Mouse (Mus musculus) myocyte (in vitro differentiated cells): ENCODE measurements around the gene Rpl9-ps6. TPM values are rescaled to one million over a fixed set of nuclear protein-coding genes. Genes with fewer than 3 reads are reported as not detected.
"Not testable (repeated sequence)": the region's sequence is repeated elsewhere in the genome, so short reads cannot be mapped to it uniquely, and the experiment has no call there.

Experiments
- H3K27me3 ChIP-seq: one replicate; pipeline ENCODE4 v1.6.1; 2011; ENCODE audit not compliant: control insufficient read depth, insufficient read depth, insufficient read length
- H3K36me3 ChIP-seq: one replicate; pipeline ENCODE4 v1.6.1; 2011; ENCODE audit not compliant: control insufficient read depth, insufficient read depth
- H3K4me2 ChIP-seq: one replicate; pipeline ENCODE4 v1.6.1; 2011; ENCODE audit warnings: low read depth, control low read depth
- H3K4me3 ChIP-seq: one replicate; pipeline ENCODE4 v1.5.1; 2011; ENCODE audit warnings: mild to moderate bottlenecking, control low read depth, moderate library complexity
- H3K79me2 ChIP-seq: one replicate; pipeline ENCODE4 v1.6.1; 2011; ENCODE audit not compliant: control insufficient read depth, insufficient read depth
- H3ac ChIP-seq: one replicate; pipeline ENCODE4 v1.6.1; 2011; ENCODE audit not compliant: control insufficient read depth, insufficient read length
- CEBPB ChIP-seq: IDR thresholded peaks from 2 replicates; pipeline ENCODE4 v1.6.1; 2011; ENCODE audit warnings: mild to moderate bottlenecking, moderate library complexity; ENCODE audit not compliant: poor library complexity, insufficient read depth, severe bottlenecking
- E2F4 ChIP-seq: IDR thresholded peaks from one replicate; pipeline ENCODE4 v1.6.1; 2011; ENCODE audit warnings: mild to moderate bottlenecking, control low read depth, moderate library complexity; ENCODE audit not compliant: insufficient read depth
- MAX ChIP-seq: IDR thresholded peaks from one replicate; pipeline ENCODE4 v1.6.1; 2011; ENCODE audit warnings: low read depth, mild to moderate bottlenecking, control low read depth
- MYOD1 ChIP-seq, 3 experiments: IDR thresholded peaks; one replicate each; pipeline ENCODE4 v1.6.1; 2011; ENCODE audit warnings: control low read depth in 2 of 3, low read depth in 2 of 3, mild to moderate bottlenecking in 2 of 3, moderate library complexity in 1 of 3; ENCODE audit not compliant: insufficient read length in 2 of 3, control insufficient read depth in 1 of 3
- MYOG ChIP-seq, 3 experiments: IDR thresholded peaks; one replicate each; pipeline ENCODE4 v1.6.1; 2011; ENCODE audit warnings: control low read depth in 2 of 3, low read depth in 2 of 3, mild to moderate bottlenecking in 2 of 3; ENCODE audit not compliant: insufficient read length in 2 of 3, control insufficient read depth in 1 of 3, insufficient read depth in 1 of 3
- POLR2A ChIP-seq: IDR thresholded peaks from one replicate; pipeline ENCODE4 v1.6.1; 2011; ENCODE audit warnings: low read depth, mild to moderate bottlenecking, control low read depth, moderate library complexity; ENCODE audit not compliant: insufficient read length
- POLR2AphosphoS2 ChIP-seq: IDR thresholded peaks from one replicate; pipeline ENCODE4 v1.6.1; 2011; ENCODE audit warnings: low read depth, control low read depth; ENCODE audit not compliant: insufficient read length
- REST ChIP-seq: IDR thresholded peaks from one replicate; pipeline ENCODE4 v1.6.1; 2011; ENCODE audit warnings: mild to moderate bottlenecking, control low read depth, moderate library complexity; ENCODE audit not compliant: insufficient read depth, insufficient read length
- SRF ChIP-seq: IDR thresholded peaks from one replicate; pipeline ENCODE4 v1.6.1; 2011; ENCODE audit warnings: low read depth; ENCODE audit not compliant: control insufficient read depth, insufficient read length
- TCF12 ChIP-seq: IDR thresholded peaks from one replicate; pipeline ENCODE4 v1.6.1; 2011; ENCODE audit warnings: mild to moderate bottlenecking, control low read depth; ENCODE audit not compliant: poor library complexity, insufficient read depth, severe bottlenecking
- TCF3 ChIP-seq: IDR thresholded peaks from one replicate; pipeline ENCODE4 v1.6.1; 2011; ENCODE audit warnings: low read depth, control low read depth; ENCODE audit not compliant: insufficient read length
- USF1 ChIP-seq: IDR thresholded peaks from one replicate; pipeline ENCODE4 v1.6.1; 2011; ENCODE audit warnings: low read depth, mild to moderate bottlenecking, control low read depth, moderate library complexity
- polyA plus RNA-seq: library from polyadenylated mRNA; unstranded; fragments of >200 nt; fragmentation: generic; extraction: Trizol; gene quantifications from one replicate; pipeline ENCODE4 v1.2.1, GENCODE M21; 2012; ENCODE audit warnings: missing spikeins

Gene Rpl9-ps6
- polyA plus RNA-seq, 1 experiment, result 91.2 TPM

GRCm38 (mm10) chr19:32490976-32491375 lies 24.6 kb upstream of the Rpl9-ps6 start:
- no peak overlapping the region for H3K4me2 ChIP-seq
- no peak for TF ChIP-seq TCF3
- no peak for TF ChIP-seq CEBPB
- no peak for TF ChIP-seq MYOG (IDR thresholded peaks at IDR 0.05; ENCODE audit: control insufficient read depth in 1 of 3, insufficient read depth in 1 of 3, insufficient read length in 2 of 3, low read depth in 2 of 3)
- no peak for TF ChIP-seq MAX
- no peak for TF ChIP-seq SRF
- no peak for TF ChIP-seq MYOD1 (IDR thresholded peaks at IDR 0.05; ENCODE audit: control insufficient read depth in 1 of 3, insufficient read length in 2 of 3, low read depth in 2 of 3)
- peaks cover 14% of the 10 kb centered on the region for H3K36me3 ChIP-seq
- H3K27me3 ChIP-seq, result no peaks in the 10 kb centered on the region
- no peak overlapping the region for H3ac ChIP-seq
- H3K4me3 ChIP-seq, result no peak overlapping the region
- peaks cover 20% of the 10 kb centered on the region for H3K79me2 ChIP-seq

- H3K36me3 ChIP-seq, result peaks cover 14% of the 10 kb centered on the region
- TF ChIP-seq MAX (no peak), REST (no peak), SRF (no peak), TCF12 (no peak), CEBPB (no peak), MYOD1 (IDR thresholded peaks at IDR 0.05; ENCODE audit: control insufficient read depth in 1 of 3, insufficient read length in 2 of 3, low read depth in 2 of 3) (no peak), USF1 (no peak), TCF3 (no peak), POLR2A (no peak), MYOG (IDR thresholded peaks at IDR 0.05; ENCODE audit: control insufficient read depth in 1 of 3, insufficient read depth in 1 of 3, insufficient read length in 2 of 3, low read depth in 2 of 3) (no peak), POLR2AphosphoS2 (no peak)
- no peak overlapping the region for H3K4me2 ChIP-seq
- no peak overlapping the region for H3K4me3 ChIP-seq
- H3ac ChIP-seq, result no peak overlapping the region
- no peaks in the 10 kb centered on the region for H3K27me3 ChIP-seq
- H3K79me2 ChIP-seq, result peaks cover 20% of the 10 kb centered on the region
Observed at GRCm38 (mm10) chr19:32489166-32489895, 23.0 kb upstream of the Rpl9-ps6 start.

DNA sequence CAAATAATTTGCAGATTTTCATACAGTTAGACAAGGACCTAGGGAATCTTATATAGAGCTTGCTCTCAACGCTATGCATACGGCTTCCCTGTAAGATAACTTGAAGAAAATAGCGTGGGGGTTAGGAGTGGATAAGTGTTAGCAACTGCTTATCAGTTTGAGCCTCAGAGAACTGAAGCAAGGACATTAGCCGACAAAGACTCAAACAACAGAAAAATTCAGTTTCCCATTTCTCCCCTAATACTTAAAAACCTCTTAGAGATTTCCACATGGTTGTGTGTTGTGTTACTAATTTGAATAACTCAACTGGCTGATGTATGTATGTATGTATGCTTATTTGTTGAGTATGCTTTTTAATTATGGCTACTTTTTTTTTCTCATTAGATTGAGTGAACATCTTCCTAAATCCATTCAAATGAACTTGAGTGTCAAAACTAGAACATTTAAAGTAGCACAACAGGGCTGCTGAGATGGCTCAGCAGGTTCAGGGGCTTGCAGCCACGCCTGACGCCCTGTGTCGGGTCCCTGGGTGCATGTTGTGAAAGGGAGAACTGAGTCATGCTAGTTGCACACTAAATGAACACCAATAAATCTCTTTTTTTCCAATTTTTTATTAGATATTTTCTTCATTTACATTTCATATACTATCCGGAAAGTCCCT lies 21.3 kb upstream of the Rpl9-ps6 start:
- peak overlapping the region; percentile 99 for H3K4me2 ChIP-seq
- peaks cover 10% of the 10 kb centered on the region for H3K36me3 ChIP-seq
- H3K4me3 ChIP-seq, result no peak overlapping the region

GRCm38 (mm10) chr19:32486106-32486724 lies 19.8 kb upstream of the Rpl9-ps6 start:
- peak overlapping the region; percentile 99 for H3K4me2 ChIP-seq
- H3K79me2 ChIP-seq, result peaks cover 20% of the 10 kb centered on the region
- H3K4me3 ChIP-seq, result peak overlapping the region; percentile 54
- H3K27me3 ChIP-seq, H3K36me3 ChIP-seq: not testable (repeated sequence)
- TF ChIP-seq MYOG (IDR thresholded peaks at IDR 0.05; ENCODE audit: control insufficient read depth in 1 of 3, insufficient read depth in 1 of 3, insufficient read length in 2 of 3, low read depth in 2 of 3) (peak in 1 of 3 experiments; percentile 44), MYOD1 (IDR thresholded peaks at IDR 0.05; ENCODE audit: control insufficient read depth in 1 of 3, insufficient read length in 2 of 3, low read depth in 2 of 3) (peak in 2 of 3 experiments; percentile 4 to 29), POLR2A (peak; percentile 35)
- peak overlapping the region; percentile 90 for H3ac ChIP-seq

More for the DNA sequence above, 21.3 kb upstream of the Rpl9-ps6 start:
- Histone ChIP-seq H3K79me2 (peaks cover 20% of the 10 kb centered on the region), H3K27me3 (no peaks in the 10 kb centered on the region), H3ac (no peak overlapping the region)
- TF ChIP-seq TCF3, result no peak
- no peak for TF ChIP-seq POLR2A

DNA sequence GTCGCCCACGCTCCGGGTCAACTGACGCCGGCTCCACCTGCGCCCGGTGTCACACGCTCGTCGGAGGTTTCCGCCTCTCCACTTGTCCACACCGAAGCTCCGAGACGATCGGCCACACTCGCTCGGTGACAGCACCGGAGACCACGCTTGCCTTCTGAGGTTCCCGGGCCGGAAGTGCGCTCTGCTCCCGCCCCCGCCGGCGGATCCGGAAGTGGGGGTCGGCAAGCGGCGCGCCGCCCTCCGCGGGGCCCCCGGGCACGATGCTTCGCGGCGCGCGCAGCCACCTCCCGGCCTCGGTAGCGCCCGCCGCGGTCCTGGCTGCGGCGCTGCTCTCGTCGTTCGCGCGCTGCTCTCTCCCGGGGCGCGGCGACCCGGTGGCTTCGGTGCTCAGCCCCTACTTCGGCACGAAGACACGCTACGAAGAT lies 19.3 kb upstream of the Rpl9-ps6 start, which contains the start of gene Minpp1:
Gene Minpp1 (plus strand): TSS at position 89 of the 425 bp plus-strand sequence.
- peak in 1 of 3 experiments; percentile 23 for TF ChIP-seq MYOG (IDR thresholded peaks at IDR 0.05; ENCODE audit: control insufficient read depth in 1 of 3, insufficient read depth in 1 of 3, insufficient read length in 2 of 3, low read depth in 2 of 3)
- peak in 1 of 3 experiments; percentile 2 for TF ChIP-seq MYOD1 (IDR thresholded peaks at IDR 0.05; ENCODE audit: control insufficient read depth in 1 of 3, insufficient read length in 2 of 3, low read depth in 2 of 3)
- TF ChIP-seq TCF3, result no peak
- no peak for TF ChIP-seq CEBPB
- no peak for TF ChIP-seq MAX
- no peak for TF ChIP-seq TCF12
- no peak for TF ChIP-seq USF1
- peak; percentile 83 for TF ChIP-seq POLR2AphosphoS2
- peak; percentile 90 for TF ChIP-seq POLR2A
- no peak for TF ChIP-seq REST
- peak; percentile 39 for TF ChIP-seq E2F4
- peak; percentile 58 for TF ChIP-seq SRF
- peak within 1 kb of the TSS; percentile 54 for H3K4me3 ChIP-seq
- H3K36me3 ChIP-seq, result no peaks in the 10 kb centered on the region
- H3K4me2 ChIP-seq, result peak within 1 kb of the TSS; percentile 99
- peak within 1 kb of the TSS; percentile 90 for H3ac ChIP-seq
- peaks cover 20% of the 10 kb centered on the region for H3K79me2 ChIP-seq
- H3K27me3 ChIP-seq, result peaks cover 7% of the 10 kb centered on the region
